Mouse (Mus musculus) limb, embryonic 10.5 days (tissue): ENCODE measurements at regions not wholly inside any gene's neighbourhood (a gene's known extent, or its start where the extent isn't known, plus 50 kb on each side); places are given as distances from the start of the nearest gene placed in this dataset.

Source experiments
- DNase-seq: peaks from one replicate; pipeline ENCODE4 v3.0.0-alpha.2; 2017; ENCODE audit warnings: low spot score
- H3K27ac ChIP-seq: fragments of 300-500 bp; sonication (generic); 2 replicates; pipeline ENCODE4 v1.5.1; 2016; ENCODE audit warnings: mild to moderate bottlenecking
- H3K27me3 ChIP-seq: fragments of 300-500 bp; sonication (generic); 2 replicates; pipeline ENCODE4 v1.6.1; 2016; ENCODE audit warnings: low read depth, mild to moderate bottlenecking; ENCODE audit not compliant: poor library complexity, severe bottlenecking
- H3K36me3 ChIP-seq: fragments of 300-500 bp; sonication (generic); 2 replicates; pipeline ENCODE4 v1.6.1; 2016; ENCODE audit warnings: mild to moderate bottlenecking, moderate library complexity
- H3K4me1 ChIP-seq: fragments of 300-500 bp; sonication (generic); 2 replicates; pipeline ENCODE4 v1.6.1; 2016
- H3K4me3 ChIP-seq: fragments of 300-500 bp; sonication (generic); 2 replicates; pipeline ENCODE4 v1.5.1; 2016; ENCODE audit warnings: mild to moderate bottlenecking, moderate library complexity
- H3K9me3 ChIP-seq: fragments of 300-500 bp; sonication (generic); replicated peaks from 2 replicates; pipeline ENCODE4 v1.6.1; 2016; ENCODE audit warnings: mild to moderate bottlenecking
- WGBS: fragments of 180-500 bp; shearing (Covaris S2); methylation state at CpG from one replicate; pipeline ENCODE4 v1.1.7; 2016; 5-methylcytosine and 5-hydroxymethylcytosine counted together

DNA sequence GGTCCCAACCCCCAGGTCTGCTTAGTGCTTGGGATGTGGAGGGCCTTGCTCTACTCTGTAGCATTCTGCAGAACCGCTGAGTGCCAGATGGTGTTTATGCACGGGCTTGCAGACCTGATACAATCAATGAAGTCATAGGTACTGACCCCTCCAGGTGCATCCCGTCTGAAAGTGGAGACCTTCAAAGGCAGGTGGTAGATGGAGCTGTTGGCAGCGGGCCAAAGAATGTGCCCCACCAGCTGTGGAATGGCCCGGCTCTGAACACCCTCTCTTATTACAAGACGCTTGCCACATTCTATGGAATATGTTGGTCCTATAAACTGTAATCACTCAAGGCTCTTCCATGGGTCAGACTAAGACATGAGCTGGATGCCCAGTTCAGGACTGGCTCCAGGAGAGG lies 183.5 kb downstream of the Thbs2 start:
- no peaks in the 10 kb centered on the region for H3K27me3 ChIP-seq
- no peaks in the 10 kb centered on the region for H3K9me3 ChIP-seq
- no peaks in the 10 kb centered on the region for H3K36me3 ChIP-seq
- H3K27ac ChIP-seq, result peak overlapping the region; percentile 26; the same call in 1 of the 2 replicates
- WGBS, result 73% methylated on average over 6 of the region's 6 CpGs
- no peak overlapping the region for H3K4me3 ChIP-seq
- H3K4me1 ChIP-seq, result peaks cover 16% of the 10 kb centered on the region
- DNase-seq, result peak; percentile 64

DNA sequence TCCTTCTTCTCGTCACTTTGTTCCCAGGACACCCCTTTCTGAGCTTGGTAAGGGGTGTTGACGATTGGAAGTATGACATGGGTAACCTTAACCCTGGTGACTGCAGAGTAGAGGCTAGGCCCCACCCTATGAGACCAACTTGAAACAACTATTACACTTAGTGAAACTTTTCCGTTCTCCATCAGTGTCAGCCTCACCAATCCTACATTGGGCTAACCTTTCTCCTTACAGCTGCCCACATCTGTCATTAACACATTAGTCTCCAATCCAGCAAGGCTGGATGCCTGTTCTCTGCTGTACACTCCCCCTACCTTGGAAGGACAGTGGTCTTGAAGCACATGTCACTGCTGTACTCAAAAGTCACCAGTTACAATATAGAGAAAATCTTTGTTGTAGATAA lies 186.9 kb downstream of the Thbs2 start:
- H3K27ac ChIP-seq, result no peak overlapping the region
- no peaks in the 10 kb centered on the region for H3K36me3 ChIP-seq
- 81% methylated on average over 3 of the region's 3 CpGs for WGBS
- no peaks in the 10 kb centered on the region for H3K9me3 ChIP-seq
- peaks cover 21% of the 10 kb centered on the region for H3K4me1 ChIP-seq
- no peaks in the 10 kb centered on the region for H3K27me3 ChIP-seq
- no peak overlapping the region for H3K4me3 ChIP-seq
- no peak for DNase-seq

DNA sequence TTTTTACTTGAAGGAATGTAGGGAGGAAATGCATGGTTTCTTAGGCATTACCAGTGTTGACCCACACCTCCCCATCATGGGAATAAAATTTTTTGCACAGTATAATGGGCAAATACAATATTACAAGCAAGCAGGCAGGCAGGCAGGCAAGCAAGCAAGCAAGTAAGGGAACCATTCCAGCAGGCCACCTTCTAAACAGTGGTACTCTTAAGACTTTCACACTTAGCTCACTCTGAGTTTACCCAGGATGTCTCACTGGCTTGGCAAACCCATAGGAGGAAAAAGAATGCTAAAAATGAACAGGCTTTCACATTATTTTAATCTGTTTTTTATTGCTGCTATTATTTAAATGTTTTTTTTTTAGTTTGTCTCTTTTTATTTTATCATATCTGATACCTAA lies 187.9 kb downstream of the Thbs2 start:
- no peak for DNase-seq
- Histone ChIP-seq H3K36me3 (no peaks in the 10 kb centered on the region), H3K27me3 (no peaks in the 10 kb centered on the region)

DNA sequence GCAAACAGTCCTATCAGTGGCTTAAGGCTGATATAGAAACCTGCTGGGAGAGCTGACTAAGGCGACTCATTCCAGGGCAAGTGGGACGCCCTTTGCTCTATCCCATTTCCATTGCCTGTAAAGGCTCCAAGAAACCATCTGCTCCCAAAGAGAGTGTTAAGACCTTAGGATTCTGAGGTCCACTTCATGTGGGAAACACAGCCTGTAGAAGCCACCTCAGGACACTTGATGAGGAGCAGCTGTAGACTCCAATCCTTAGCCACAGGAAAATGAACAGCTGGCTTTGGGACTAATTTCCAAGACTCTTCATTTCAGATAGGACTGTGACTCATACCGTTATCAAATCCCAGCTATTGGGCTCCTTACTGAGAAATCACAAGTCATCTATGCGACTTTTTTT lies 188.6 kb downstream of the Thbs2 start:
- no peak for DNase-seq
- Histone ChIP-seq H3K4me3 (no peak overlapping the region), H3K9me3 (no peaks in the 10 kb centered on the region), H3K27me3 (no peaks in the 10 kb centered on the region), H3K27ac (no peak overlapping the region), H3K36me3 (no peaks in the 10 kb centered on the region), H3K4me1 (peaks cover 11% of the 10 kb centered on the region; the same call in 1 of the 2 replicates)
- WGBS, result 86% methylated on average over 4 of the region's 4 CpGs

More for the DNA sequence above, 187.9 kb downstream of the Thbs2 start:
- H3K4me3 ChIP-seq, result no peak overlapping the region
- peaks cover 17% of the 10 kb centered on the region; the same call in 1 of the 2 replicates for H3K4me1 ChIP-seq
- H3K9me3 ChIP-seq, result no peaks in the 10 kb centered on the region
- no peak overlapping the region for H3K27ac ChIP-seq

DNA sequence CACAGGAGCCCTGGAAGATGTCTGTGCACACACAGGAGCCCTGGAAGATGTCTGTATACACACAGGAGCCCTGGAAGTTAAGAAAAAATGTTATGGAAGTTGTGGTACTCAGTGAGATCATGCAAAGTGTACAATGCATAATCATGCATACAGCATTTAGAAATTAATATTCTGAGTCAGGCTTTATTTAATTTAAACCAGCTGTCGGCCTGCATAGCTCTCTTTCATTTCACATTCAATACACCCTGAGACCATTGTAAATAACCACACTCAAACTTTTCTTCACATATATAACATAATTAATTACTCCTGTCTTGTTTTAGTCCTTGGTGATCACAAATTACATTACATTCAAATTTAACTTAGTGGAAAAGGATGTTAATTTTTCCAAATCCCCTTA lies 190.4 kb downstream of the Thbs2 start:
- no peak overlapping the region for H3K27ac ChIP-seq
- DNase-seq, result no peak
- H3K4me1 ChIP-seq, result peaks cover 6% of the 10 kb centered on the region; the same call in 1 of the 2 replicates
- H3K9me3 ChIP-seq, result no peaks in the 10 kb centered on the region
- H3K4me3 ChIP-seq, result no peak overlapping the region
- WGBS, result 84% methylated on average over 1 of the region's 1 CpGs
- no peaks in the 10 kb centered on the region for H3K36me3 ChIP-seq
- no peaks in the 10 kb centered on the region for H3K27me3 ChIP-seq

DNA sequence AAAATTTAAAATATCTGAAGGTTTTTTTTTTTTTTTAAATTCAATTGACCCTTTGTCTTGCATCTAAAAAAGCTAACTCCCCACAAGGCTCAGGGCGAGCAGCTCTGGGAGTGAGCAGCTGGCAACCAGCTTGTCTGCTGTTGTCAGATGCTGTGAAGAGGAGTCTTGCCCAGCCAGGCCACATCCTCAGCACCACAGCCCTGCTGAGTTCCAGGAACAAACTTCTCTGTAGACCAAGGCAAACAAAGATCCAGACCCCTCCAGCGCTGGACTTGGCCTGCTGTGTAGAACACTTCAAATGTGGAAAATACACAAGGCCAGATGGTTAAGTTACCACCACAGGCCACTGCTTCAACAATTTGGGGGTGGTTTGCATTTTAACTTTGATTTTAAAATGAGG lies 192.7 kb downstream of the Thbs2 start:
- H3K4me1 ChIP-seq, result peaks cover 23% of the 10 kb centered on the region
- H3K4me3 ChIP-seq, result no peak overlapping the region
- 86% methylated on average over 2 of the region's 2 CpGs for WGBS
- H3K27me3 ChIP-seq, result no peaks in the 10 kb centered on the region
- H3K27ac ChIP-seq, result peak overlapping the region; percentile 53; the same call in 1 of the 2 replicates
- no peak for DNase-seq
- H3K36me3 ChIP-seq, result no peaks in the 10 kb centered on the region
- H3K9me3 ChIP-seq, result no peaks in the 10 kb centered on the region

DNA sequence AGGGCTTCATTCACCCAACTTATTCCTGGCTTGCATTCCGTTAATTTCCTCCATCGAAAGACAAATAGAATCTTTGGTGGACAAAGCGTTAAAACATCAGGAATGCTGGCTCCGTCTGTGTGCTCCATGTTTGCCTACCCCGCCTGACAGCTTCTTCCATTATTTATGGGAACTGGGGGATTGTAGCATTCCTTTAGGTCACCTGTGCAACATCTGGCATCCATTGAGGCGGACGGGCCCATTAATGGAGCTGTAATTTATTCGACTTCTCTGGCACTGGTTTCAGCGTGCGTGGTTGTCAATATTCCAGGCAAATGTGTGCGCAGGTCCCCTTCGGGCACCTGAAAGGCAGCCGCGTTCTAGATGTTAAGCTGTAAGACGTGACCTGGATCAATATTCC lies 196.9 kb downstream of the Thbs2 start:
- Histone ChIP-seq H3K9me3 (no peaks in the 10 kb centered on the region), H3K27me3 (no peaks in the 10 kb centered on the region), H3K4me1 (peaks cover 55% of the 10 kb centered on the region), H3K27ac (peak overlapping the region; percentile 74), H3K36me3 (no peaks in the 10 kb centered on the region), H3K4me3 (peak overlapping the region; percentile 10; the same call in 1 of the 2 replicates)
- peak; percentile 73 for DNase-seq
- WGBS, result 32% methylated on average over 15 of the region's 15 CpGs

DNA sequence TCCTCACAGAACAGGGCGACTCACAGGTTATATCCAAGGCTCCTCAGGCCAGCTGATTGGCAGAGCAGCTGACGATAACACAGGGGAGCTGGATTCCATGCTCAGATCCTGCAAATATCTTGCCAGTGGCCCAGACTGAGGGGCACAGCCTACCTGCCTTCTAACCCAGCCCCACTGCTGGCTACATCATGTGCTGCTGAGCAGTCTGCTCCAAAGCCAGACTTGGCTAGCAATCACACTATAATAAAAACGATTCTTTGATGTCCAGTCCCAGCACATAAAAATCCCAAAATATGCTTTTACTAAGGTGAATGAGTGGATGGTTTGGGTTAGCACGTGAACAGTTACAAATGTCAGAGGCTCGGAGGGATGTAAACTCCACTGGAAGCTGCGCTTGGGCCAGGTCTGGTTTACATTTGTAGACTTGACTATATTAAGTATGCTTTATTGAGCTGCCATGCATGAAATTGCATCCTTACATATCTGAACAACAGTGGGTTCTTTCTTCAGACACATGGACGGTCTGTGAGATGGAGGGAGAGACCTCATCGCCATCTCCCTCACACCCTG lies 200.2 kb downstream of the Thbs2 start:
- no peaks in the 10 kb centered on the region for H3K27me3 ChIP-seq
- 71% methylated on average over 8 of the region's 8 CpGs for WGBS
- no peaks in the 10 kb centered on the region for H3K36me3 ChIP-seq
- H3K27ac ChIP-seq, result peak overlapping the region; percentile 32
- peaks cover 59% of the 10 kb centered on the region for H3K4me1 ChIP-seq
- H3K9me3 ChIP-seq, result no peaks in the 10 kb centered on the region
- H3K4me3 ChIP-seq, result no peak overlapping the region
- no peak for DNase-seq

DNA sequence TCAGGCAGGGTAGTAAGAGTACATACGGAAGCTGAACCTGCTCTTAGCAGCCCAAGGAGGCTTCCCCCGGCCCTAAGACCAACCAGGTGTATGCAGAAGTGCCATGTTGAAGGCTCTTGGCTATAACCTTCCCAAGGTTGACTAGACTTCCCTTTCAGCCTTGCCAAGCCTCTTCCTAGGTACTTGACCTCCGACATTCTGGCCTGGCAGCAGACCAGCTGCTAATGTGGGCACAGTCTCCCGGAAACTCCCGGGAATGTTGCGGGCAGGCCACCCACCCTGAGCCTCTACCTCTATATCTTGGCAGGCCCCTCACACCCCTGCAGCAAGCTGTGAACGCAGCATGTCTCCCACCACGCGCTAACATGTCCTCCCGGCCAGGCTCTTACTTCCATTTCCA lies 201.1 kb downstream of the Thbs2 start:
- no peaks in the 10 kb centered on the region for H3K9me3 ChIP-seq
- no peak overlapping the region for H3K4me3 ChIP-seq
- peaks cover 58% of the 10 kb centered on the region for H3K4me1 ChIP-seq
- DNase-seq, result no peak
- peak overlapping the region; percentile 32; the same call in 1 of the 2 replicates for H3K27ac ChIP-seq
- H3K27me3 ChIP-seq, result no peaks in the 10 kb centered on the region
- WGBS, result 90% methylated on average over 10 of the region's 10 CpGs
- no peaks in the 10 kb centered on the region for H3K36me3 ChIP-seq

DNA sequence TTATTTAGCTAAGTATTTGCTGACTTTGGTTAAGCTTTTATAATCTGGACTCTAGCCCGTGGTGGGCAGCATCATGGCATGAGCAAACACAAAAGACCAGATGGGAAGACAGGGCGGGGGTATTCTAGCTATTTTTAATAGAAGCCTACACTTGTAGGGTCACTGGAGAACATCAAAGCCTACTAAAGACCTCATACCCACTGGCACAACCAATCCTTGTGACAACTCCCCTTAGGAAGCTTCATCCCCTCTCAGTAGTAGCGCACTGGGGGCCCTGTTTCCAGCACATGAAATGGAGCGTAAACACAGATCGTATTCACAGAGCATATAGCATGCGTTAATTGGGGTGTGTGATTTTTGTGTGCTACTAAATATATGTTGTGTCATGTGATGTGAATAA lies 202.4 kb downstream of the Smoc2 start:
- Histone ChIP-seq H3K36me3 (no peaks in the 10 kb centered on the region), H3K9me3 (no peaks in the 10 kb centered on the region), H3K4me3 (no peak overlapping the region), H3K4me1 (peaks cover 14% of the 10 kb centered on the region), H3K27me3 (no peaks in the 10 kb centered on the region), H3K27ac (no peak overlapping the region)
- no peak for DNase-seq
- WGBS, result 90% methylated on average over 6 of the region's 6 CpGs

DNA sequence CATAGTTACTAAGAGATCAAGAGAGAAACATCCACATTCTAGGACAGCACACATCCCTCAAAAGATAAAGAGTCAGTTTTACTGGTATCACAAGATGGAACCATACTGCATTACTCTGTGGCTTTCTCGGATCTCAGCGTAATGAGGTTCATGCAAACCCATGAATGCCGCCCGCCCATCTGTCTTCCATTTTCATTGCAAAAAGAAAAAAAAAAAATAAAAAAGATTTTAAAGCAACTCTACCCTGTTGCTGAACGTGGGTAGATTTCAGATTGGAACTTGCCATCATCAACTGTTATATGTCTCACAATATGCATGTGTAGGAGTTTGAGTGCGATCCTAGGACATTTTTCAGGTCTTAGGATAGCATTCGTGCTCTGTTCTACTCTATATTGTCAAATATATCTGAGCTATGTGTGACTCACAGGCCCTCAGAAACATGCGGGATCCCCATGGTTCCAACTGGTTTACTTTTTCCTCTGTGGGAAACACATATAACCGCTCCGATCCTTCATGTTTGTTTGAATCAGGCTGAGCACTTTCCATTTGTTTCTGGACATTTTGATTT lies 199.7 kb downstream of the Smoc2 start:
- Histone ChIP-seq H3K27me3 (peaks cover 8% of the 10 kb centered on the region; the same call in 1 of the 2 replicates), H3K4me3 (no peak overlapping the region), H3K4me1 (peaks cover 35% of the 10 kb centered on the region), H3K9me3 (no peaks in the 10 kb centered on the region), H3K27ac (no peak overlapping the region), H3K36me3 (no peaks in the 10 kb centered on the region)
- 90% methylated on average over 10 of the region's 10 CpGs for WGBS
- no peak for DNase-seq

DNA sequence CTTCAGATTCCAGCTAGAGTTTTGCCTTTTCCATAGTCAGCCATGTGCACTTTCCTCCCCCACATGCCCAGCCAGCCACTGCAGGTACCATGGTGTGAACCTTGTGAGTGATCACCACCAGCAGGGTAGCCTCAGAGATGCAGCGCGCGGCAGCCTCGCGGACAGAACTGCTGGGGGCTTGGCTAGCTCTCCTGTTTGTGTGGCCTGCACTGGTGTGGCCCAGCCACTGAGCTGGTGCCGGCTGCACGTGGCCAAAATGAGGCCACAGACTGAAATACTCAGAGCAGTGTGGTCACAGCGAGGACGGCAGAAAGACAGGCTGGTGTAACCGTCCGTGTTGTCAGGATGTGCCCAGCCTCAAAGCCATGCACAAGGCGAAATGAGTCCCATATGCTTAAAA lies 197.4 kb downstream of the Smoc2 start:
- H3K27me3 ChIP-seq, result peaks cover 10% of the 10 kb centered on the region; the same call in 1 of the 2 replicates
- DNase-seq, result no peak
- H3K4me1 ChIP-seq, result peaks cover 35% of the 10 kb centered on the region
- H3K9me3 ChIP-seq, result no peaks in the 10 kb centered on the region
- no peaks in the 10 kb centered on the region for H3K36me3 ChIP-seq
- peak overlapping the region; percentile 81 for H3K27ac ChIP-seq
- no peak overlapping the region for H3K4me3 ChIP-seq
- 42% methylated on average over 12 of the region's 12 CpGs for WGBS

DNA sequence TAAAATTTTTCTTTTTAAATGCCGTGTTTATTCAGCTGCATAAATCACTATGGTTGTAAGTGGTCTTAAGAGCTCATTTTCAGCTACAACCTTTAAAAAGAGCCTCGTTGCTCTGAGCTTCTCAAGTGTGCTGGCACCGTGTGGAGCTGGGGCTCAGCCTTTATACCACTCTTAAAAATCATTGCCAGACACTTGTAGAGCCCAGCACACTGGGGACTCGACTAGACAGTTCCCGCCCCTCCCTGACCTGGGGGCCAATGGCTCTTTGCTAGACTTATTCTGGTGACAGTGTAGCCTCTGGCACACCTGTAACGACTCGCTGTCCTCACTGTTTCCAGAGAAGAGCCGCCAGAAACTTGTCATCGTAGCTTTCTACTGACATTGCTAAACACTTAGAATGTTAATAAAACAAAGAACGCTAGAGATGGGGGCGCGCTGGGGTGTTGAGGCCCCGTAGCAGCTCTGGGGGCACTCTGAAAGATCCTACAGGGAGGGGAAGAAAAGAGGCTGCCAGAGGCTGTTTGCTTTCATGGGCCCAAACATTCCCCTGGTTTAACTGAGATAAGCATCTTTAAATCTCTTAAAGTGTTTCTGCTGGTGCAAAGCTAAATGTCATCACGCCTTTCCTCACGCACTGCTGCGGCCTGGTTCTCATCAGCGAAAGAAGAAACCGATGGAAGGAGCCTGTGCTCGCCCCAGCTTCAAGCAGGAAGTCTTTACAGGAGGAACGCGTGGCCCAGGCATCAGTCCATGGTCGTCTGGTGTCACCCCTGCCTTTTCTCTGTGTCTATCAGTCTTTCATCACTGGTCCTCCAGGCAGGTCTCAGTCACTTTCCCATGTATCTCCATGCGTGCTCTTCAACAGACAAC lies 196.7 kb downstream of the Smoc2 start:
- Histone ChIP-seq H3K36me3 (no peaks in the 10 kb centered on the region), H3K27me3 (peaks cover 10% of the 10 kb centered on the region; the same call in 1 of the 2 replicates), H3K4me3 (no peak overlapping the region), H3K4me1 (peaks cover 35% of the 10 kb centered on the region), H3K9me3 (no peaks in the 10 kb centered on the region), H3K27ac (peak overlapping the region; percentile 81)
- WGBS, result 21% methylated on average over 23 of the region's 23 CpGs
- DNase-seq, result peak; percentile 58
